Mouse (Mus musculus) heart, embryonic 16.5 days (tissue): ENCODE results near the gene C1qtnf4. TPM values are rescaled to one million over a fixed set of nuclear protein-coding genes. Genes with fewer than 3 reads are reported as not detected.

ENCODE experiments used
- ATAC-seq: fragments of 200-750 bp; cut with Nextera tagmentation; replicated peaks from 2 replicates; pipeline ENCODE4 v1.8.0; 2017; ENCODE audit warnings: moderate number of reproducible peaks; ENCODE audit not compliant: insufficient read depth, low FRiP score; ENCODE audit errors: extremely low read depth
- H3K27ac ChIP-seq: fragments of 300-500 bp; sonication (generic); 2 replicates; pipeline ENCODE4 v1.5.1; 2014; ENCODE audit warnings: mild to moderate bottlenecking, low read length, control low read depth, moderate library complexity
- H3K27me3 ChIP-seq: fragments of 300-500 bp; sonication (generic); 2 replicates; pipeline ENCODE4 v1.6.1; 2014; ENCODE audit warnings: low read length, mixed read lengths; ENCODE audit not compliant: control insufficient read depth, insufficient read depth
- H3K36me3 ChIP-seq: fragments of 300-500 bp; sonication (generic); 2 replicates; pipeline ENCODE4 v1.6.1; 2014; ENCODE audit not compliant: control insufficient read depth, insufficient read depth
- H3K4me1 ChIP-seq: fragments of 300-500 bp; sonication (generic); 2 replicates; pipeline ENCODE4 v1.6.1; 2014; ENCODE audit warnings: low read length, mixed read lengths; ENCODE audit not compliant: control insufficient read depth, insufficient read depth
- H3K4me2 ChIP-seq: fragments of 300-500 bp; sonication (generic); 2 replicates; pipeline ENCODE4 v1.6.1; 2014; ENCODE audit warnings: low read depth, mild to moderate bottlenecking, control low read depth, low read length
- H3K4me3 ChIP-seq: fragments of 300-500 bp; sonication (generic); 2 replicates; pipeline ENCODE4 v1.5.1; 2014; ENCODE audit warnings: mild to moderate bottlenecking, control low read depth, low read length
- H3K9ac ChIP-seq: fragments of 300-500 bp; sonication (generic); 2 replicates; pipeline ENCODE4 v1.6.1; 2014; ENCODE audit warnings: low read length, control low read depth
- H3K9me3 ChIP-seq: fragments of 300-500 bp; sonication (generic); replicated peaks from 2 replicates; pipeline ENCODE4 v1.6.1; 2016; ENCODE audit warnings: low read length; ENCODE audit not compliant: control insufficient read depth
- WGBS: fragments of 180-500 bp; shearing (Covaris S2); extraction: QIAGEN DNeasy Blood & Tissue Kit; methylation state at CpG from one replicate; pipeline ENCODE4 v1.1.7; 2014; 5-methylcytosine and 5-hydroxymethylcytosine counted together
- polyA plus RNA-seq: library from polyadenylated mRNA; unstranded; fragments of >200 nt; fragmentation: Nextera tagmentation; extraction: Ambion mirVana; gene quantifications from 2 replicates; pipeline ENCODE4 v1.2.1, GENCODE M21; 2015

Gene C1qtnf4
- polyA plus RNA-seq, 1 experiment from 2014 or later: 10.8 TPM

- H3K27me3 ChIP-seq: no peaks in the 10 kb centered on the region
- peaks cover 18% of the 10 kb centered on the region for H3K4me1 ChIP-seq
- peak overlapping the region; percentile 97 for H3K9ac ChIP-seq
- no peaks in the 10 kb centered on the region for H3K9me3 ChIP-seq
- ATAC-seq: no peak
- peaks cover 27% of the 10 kb centered on the region for H3K36me3 ChIP-seq
- peak overlapping the region; percentile 99 for H3K4me3 ChIP-seq
- WGBS: 86% methylated on average over 5 of the region's 5 CpGs
- peak overlapping the region; percentile 85 for H3K4me2 ChIP-seq
- no peak overlapping the region for H3K27ac ChIP-seq
Measured at GRCm38 (mm10) chr2:90848331-90848730, 37.3 kb upstream of the C1qtnf4 start.

GRCm38 (mm10) chr2:90850401-90850800 is 35.3 kb upstream of the C1qtnf4 start:
- H3K36me3 ChIP-seq: peaks cover 36% of the 10 kb centered on the region
- no peak overlapping the region for H3K27ac ChIP-seq
- H3K27me3 ChIP-seq: no peaks in the 10 kb centered on the region
- no peak overlapping the region for H3K9ac ChIP-seq
- ATAC-seq: no peak
- peaks cover 18% of the 10 kb centered on the region for H3K4me1 ChIP-seq
- no peaks in the 10 kb centered on the region for H3K9me3 ChIP-seq
- no peak overlapping the region for H3K4me3 ChIP-seq
- H3K4me2 ChIP-seq: no peak overlapping the region
- 93% methylated on average over 1 of the region's 1 CpGs for WGBS

- H3K9me3 ChIP-seq: no peaks in the 10 kb centered on the region
- no peak overlapping the region for H3K4me3 ChIP-seq
- H3K4me1 ChIP-seq: no peaks in the 10 kb centered on the region
- WGBS: 90% methylated on average over 2 of the region's 2 CpGs
- H3K4me2 ChIP-seq: no peak overlapping the region
- H3K9ac ChIP-seq: no peak overlapping the region
- no peak for ATAC-seq
- H3K27ac ChIP-seq: no peak overlapping the region
- H3K27me3 ChIP-seq: no peaks in the 10 kb centered on the region
- H3K36me3 ChIP-seq: peaks cover 47% of the 10 kb centered on the region
Measured at GRCm38 (mm10) chr2:90861486-90861885, 24.2 kb upstream of the C1qtnf4 start.

- H3K4me3 ChIP-seq: no peak overlapping the region
- no peak for ATAC-seq
- H3K4me2 ChIP-seq: no peak overlapping the region
- no peak overlapping the region for H3K27ac ChIP-seq
- H3K36me3 ChIP-seq: peaks cover 42% of the 10 kb centered on the region
- no peaks in the 10 kb centered on the region; the same call in 1 of the 2 replicates for H3K4me1 ChIP-seq
- no peaks in the 10 kb centered on the region for H3K27me3 ChIP-seq
- no peak overlapping the region for H3K9ac ChIP-seq
- no peaks in the 10 kb centered on the region for H3K9me3 ChIP-seq
Measured at GRCm38 (mm10) chr2:90864184-90864583, 21.5 kb upstream of the C1qtnf4 start.

- WGBS: 21% methylated on average over 3 of the region's 3 CpGs
- Histone ChIP-seq H3K9me3 (no peaks in the 10 kb centered on the region), H3K36me3 (peaks cover 32% of the 10 kb centered on the region)
Measured at GRCm38 (mm10) chr2:90866524-90866923, 19.1 kb upstream of the C1qtnf4 start.

GRCm38 (mm10) chr2:90870136-90870601 is 15.5 kb upstream of the C1qtnf4 start:
- no peaks in the 10 kb centered on the region for H3K9me3 ChIP-seq
- H3K4me2 ChIP-seq: peak overlapping the region; percentile 54
- peak overlapping the region; percentile 60 for H3K9ac ChIP-seq
- H3K27ac ChIP-seq: peak overlapping the region; percentile 95
- 3% methylated on average over 4 of the region's 4 CpGs for WGBS
- peaks cover 13% of the 10 kb centered on the region for H3K36me3 ChIP-seq
- peak overlapping the region; percentile 11; the same call in 1 of the 2 replicates for H3K4me3 ChIP-seq
- no peaks in the 10 kb centered on the region for H3K27me3 ChIP-seq
- peak; percentile 92 for ATAC-seq
- H3K4me1 ChIP-seq: peaks cover 21% of the 10 kb centered on the region

More at GRCm38 (mm10) chr2:90866524-90866923, 19.1 kb upstream of the C1qtnf4 start:
- ATAC-seq: peak; percentile 70; the same call in 1 of the 2 replicates
- no peak overlapping the region for H3K4me3 ChIP-seq
- no peak overlapping the region for H3K9ac ChIP-seq
- no peak overlapping the region for H3K27ac ChIP-seq
- no peaks in the 10 kb centered on the region for H3K27me3 ChIP-seq
- H3K4me1 ChIP-seq: peaks cover 17% of the 10 kb centered on the region
- no peak overlapping the region for H3K4me2 ChIP-seq

- no peak overlapping the region for H3K4me3 ChIP-seq
- H3K27ac ChIP-seq: peak overlapping the region; percentile 95
- peaks cover 3% of the 10 kb centered on the region; the same call in 1 of the 2 replicates for H3K36me3 ChIP-seq
- H3K4me1 ChIP-seq: peaks cover 23% of the 10 kb centered on the region
- no peak overlapping the region for H3K4me2 ChIP-seq
- WGBS: 50% methylated on average over 8 of the region's 8 CpGs
- H3K9me3 ChIP-seq: no peaks in the 10 kb centered on the region
- H3K9ac ChIP-seq: no peak overlapping the region
- no peak for ATAC-seq
- H3K27me3 ChIP-seq: no peaks in the 10 kb centered on the region
Measured at GRCm38 (mm10) chr2:90871180-90871961, 14.3 kb upstream of the C1qtnf4 start.

- H3K9me3 ChIP-seq: no peaks in the 10 kb centered on the region
- no peaks in the 10 kb centered on the region for H3K27me3 ChIP-seq
- no peak for ATAC-seq
- no peak overlapping the region for H3K27ac ChIP-seq
- 80% methylated on average over 1 of the region's 1 CpGs for WGBS
- H3K4me2 ChIP-seq: no peak overlapping the region
- H3K36me3 ChIP-seq: no peaks in the 10 kb centered on the region
- no peak overlapping the region for H3K4me3 ChIP-seq
- H3K9ac ChIP-seq: no peak overlapping the region
- H3K4me1 ChIP-seq: peaks cover 26% of the 10 kb centered on the region
Measured at GRCm38 (mm10) chr2:90874025-90874424, 11.6 kb upstream of the C1qtnf4 start.

GRCm38 (mm10) chr2:90875239-90875638 is 10.4 kb upstream of the C1qtnf4 start:
- peaks cover 27% of the 10 kb centered on the region for H3K4me1 ChIP-seq
- no peak overlapping the region for H3K4me3 ChIP-seq
- no peak overlapping the region for H3K27ac ChIP-seq
- ATAC-seq: no peak
- no peaks in the 10 kb centered on the region for H3K36me3 ChIP-seq
- WGBS: 42% methylated on average over 2 of the region's 2 CpGs
- no peaks in the 10 kb centered on the region for H3K9me3 ChIP-seq
- H3K27me3 ChIP-seq: no peaks in the 10 kb centered on the region
- no peak overlapping the region for H3K9ac ChIP-seq
- H3K4me2 ChIP-seq: no peak overlapping the region
